Mouse (Mus musculus) liver, embryonic 14.5 days (tissue): ENCODE data around the gene Gdpd5. TPM values are rescaled to one million over a fixed set of nuclear protein-coding genes. Genes with fewer than 3 reads are reported as not detected.

Experiments
- ATAC-seq: fragments of 200-750 bp; cut with Nextera tagmentation; 2 replicates; pipeline ENCODE4 v1.8.0; 2017; ENCODE audit warnings: moderate number of reproducible peaks, mild to moderate bottlenecking, moderate library complexity; ENCODE audit not compliant: insufficient read depth
- DNase-seq, 3 experiments: peaks; one replicate each; pipeline ENCODE4 v3.0.0-alpha.2; 2012 to 2013; ENCODE audit warnings: low read depth in 3 of 3, low spot score in 3 of 3
- H3K27ac ChIP-seq: fragments of 300-500 bp; sonication (generic); 2 replicates; pipeline ENCODE4 v1.5.1; 2014; ENCODE audit warnings: moderate library complexity, mild to moderate bottlenecking, control low read depth, inconsistent platforms
- H3K27me3 ChIP-seq: fragments of 300-500 bp; sonication (generic); 2 replicates; pipeline ENCODE4 v1.6.1; 2014; ENCODE audit warnings: mild to moderate bottlenecking, low read length, moderate library complexity; ENCODE audit not compliant: control insufficient read depth, insufficient read depth
- H3K36me3 ChIP-seq: fragments of 300-500 bp; sonication (generic); replicated peaks from 2 replicates; pipeline ENCODE4 v1.6.1; 2014; ENCODE audit warnings: low read depth; ENCODE audit not compliant: control insufficient read depth, insufficient read depth
- H3K4me1 ChIP-seq, 2 experiments: fragments of 200-500 bp in 1 of 2; fragments of 300-500 bp in 1 of 2; sonication (generic) in 1 of 2; replicated peaks; 2 replicates each; pipeline ENCODE4 v1.6.1; 2012 to 2014; ENCODE audit warnings: antibody characterized with exemption in 1 of 2, inconsistent platforms in 1 of 2, low read length in 1 of 2; ENCODE audit not compliant: control insufficient read depth in 2 of 2, insufficient read depth in 2 of 2
- H3K4me2 ChIP-seq: fragments of 300-500 bp; sonication (generic); 2 replicates; pipeline ENCODE4 v1.6.1; 2014; ENCODE audit warnings: low read depth, mild to moderate bottlenecking, control low read depth, moderate library complexity
- H3K4me3 ChIP-seq, 2 experiments: fragments of 200-500 bp in 1 of 2; fragments of 300-500 bp in 1 of 2; sonication (generic) in 1 of 2; 2 replicates each; pipeline ENCODE4 v1.5.1; 2012 to 2014; ENCODE audit warnings: low read depth in 2 of 2, low read length in 2 of 2, mild to moderate bottlenecking in 2 of 2, control low read depth in 1 of 2, inconsistent platforms in 1 of 2, moderate library complexity in 1 of 2; ENCODE audit not compliant: insufficient read depth in 1 of 2
- H3K9ac ChIP-seq: fragments of 300-500 bp; sonication (generic); replicated peaks from 2 replicates; pipeline ENCODE4 v1.6.1; 2014; ENCODE audit warnings: mild to moderate bottlenecking, control low read depth, moderate library complexity
- H3K9me3 ChIP-seq: fragments of 300-500 bp; sonication (generic); 2 replicates; pipeline ENCODE4 v1.6.1; 2016; ENCODE audit warnings: low read length, mixed read lengths; ENCODE audit not compliant: control insufficient read depth
- CTCF ChIP-seq: IDR thresholded peaks from 2 replicates; pipeline ENCODE4 v1.5.1; 2016; ENCODE audit warnings: antibody characterized with exemption, low read depth, control low read depth
- EP300 ChIP-seq: IDR thresholded peaks from 2 replicates; pipeline ENCODE4 v1.6.1; 2016; ENCODE audit warnings: antibody characterized with exemption, low read depth
- WGBS: fragments of 180-500 bp; shearing (Covaris S2); extraction: QIAGEN DNeasy Blood & Tissue Kit; methylation state at CpG from one replicate; pipeline ENCODE4 v1.1.7; 2014; ENCODE audit not compliant: insufficient replicate concordance; 5-methylcytosine and 5-hydroxymethylcytosine counted together
- polyA plus RNA-seq, 2 experiments: library from polyadenylated mRNA; depleted of rRNA in 1 of 2; stranded (reverse) in 1 of 2; unstranded in 1 of 2; fragments of >200 nt; fragmentation: Nextera tagmentation in 1 of 2; extraction: Ambion mirVana in 1 of 2; gene quantifications; 2 replicates each; pipeline versions ENCODE4 v1.2.1 to v1.2.3; 2012 to 2014

Gdpd5 gene
- polyA plus RNA-seq, 2 experiments = 0.81 to 0.85 TPM

DNA sequence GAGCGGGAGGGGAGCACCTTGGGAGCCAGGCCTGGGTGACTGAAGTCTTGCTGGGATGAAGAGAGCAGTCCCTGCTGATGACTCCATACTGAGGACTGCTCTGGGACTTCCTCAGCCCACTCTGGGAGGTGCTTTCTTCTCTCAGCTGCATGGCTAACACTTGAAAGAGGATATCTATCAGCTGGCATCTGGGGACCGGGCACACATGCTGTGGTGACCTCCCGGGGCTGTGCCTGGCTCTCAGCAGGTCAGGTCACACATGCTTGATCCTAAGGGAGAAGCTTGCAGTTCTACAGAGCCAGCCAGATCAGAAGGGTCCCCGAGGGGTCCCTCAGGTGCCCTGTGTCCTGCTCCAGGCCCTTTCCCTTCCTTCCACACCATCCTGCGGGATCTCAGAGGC, 62.0 kb downstream of the Gdpd5 start:
- H3K4me1 ChIP-seq = no peaks in the 10 kb centered on the region
- H3K36me3 ChIP-seq = no peaks in the 10 kb centered on the region
- TF ChIP-seq EP300 (no peak), CTCF (no peak)
- H3K27ac ChIP-seq = no peak overlapping the region
- no peak overlapping the region for H3K9ac ChIP-seq
- no peaks in the 10 kb centered on the region for H3K9me3 ChIP-seq
- no peaks in the 10 kb centered on the region for H3K27me3 ChIP-seq
- no peak overlapping the region for H3K4me3 ChIP-seq
- 55% methylated on average over 5 of the region's 5 CpGs for WGBS
- DNase-seq (no peak), ATAC-seq (no peak)
- H3K4me2 ChIP-seq = no peak overlapping the region

DNA sequence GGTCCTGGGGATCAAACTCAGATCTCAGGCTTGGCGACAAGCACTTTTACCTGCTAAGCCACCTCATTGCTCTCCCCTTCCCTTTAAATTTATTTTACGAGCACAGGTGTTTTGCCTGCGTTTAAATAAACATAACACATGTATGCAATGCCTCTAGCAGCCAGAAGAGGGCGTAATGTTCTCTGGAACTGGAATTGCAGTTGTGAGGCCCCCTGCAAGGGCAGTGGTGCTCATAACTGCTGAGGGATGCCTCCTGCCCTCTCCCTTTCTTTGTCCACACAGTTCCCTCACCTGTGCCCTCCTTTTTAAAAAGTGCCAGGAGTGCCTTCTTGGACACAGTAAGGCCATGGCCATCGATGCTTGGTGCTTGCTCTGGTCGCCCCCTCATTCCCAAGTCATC, 62.8 kb downstream of the Gdpd5 start:
- TF ChIP-seq EP300 (no peak), CTCF (peak; percentile 74)
- no peak for ATAC-seq

DNA sequence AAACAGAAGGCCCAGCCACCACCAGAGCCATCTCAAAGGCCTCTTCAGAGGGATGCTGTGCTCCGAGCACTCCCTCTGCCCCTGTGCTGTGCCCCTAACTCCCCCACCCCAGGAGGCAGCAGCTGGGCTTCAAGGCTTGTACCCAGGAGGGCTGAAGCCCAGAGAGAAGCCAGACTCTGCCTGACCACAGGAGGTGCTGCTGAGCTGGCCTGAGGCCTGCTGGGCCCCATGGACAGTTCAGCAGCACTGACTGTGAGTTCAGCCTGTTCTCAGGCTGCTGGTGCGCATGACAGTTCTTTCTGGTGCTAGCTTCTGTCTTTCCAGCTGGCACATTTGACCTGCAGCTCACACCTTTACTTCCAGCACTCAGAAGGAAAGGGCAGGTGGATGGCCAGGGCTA, 64.6 kb downstream of the Gdpd5 start:
- Histone ChIP-seq H3K4me1 (no peaks in the 10 kb centered on the region), H3K4me3 (no peak overlapping the region), H3K27me3 (no peaks in the 10 kb centered on the region), H3K27ac (no peak overlapping the region), H3K4me2 (no peak overlapping the region), H3K9me3 (no peaks in the 10 kb centered on the region), H3K9ac (no peak overlapping the region), H3K36me3 (no peaks in the 10 kb centered on the region)
- TF ChIP-seq CTCF (peak; percentile 61), EP300 (no peak)
- no peak for ATAC-seq
- DNase-seq = no peak
- 71% methylated on average over 2 of the region's 2 CpGs for WGBS

More for the DNA sequence above, 62.8 kb downstream of the Gdpd5 start:
- 44% methylated on average over 6 of the region's 6 CpGs for WGBS
- Histone ChIP-seq H3K9ac (no peak overlapping the region), H3K4me1 (no peaks in the 10 kb centered on the region), H3K4me3 (no peak overlapping the region), H3K27ac (no peak overlapping the region), H3K27me3 (no peaks in the 10 kb centered on the region), H3K36me3 (no peaks in the 10 kb centered on the region), H3K4me2 (no peak overlapping the region), H3K9me3 (no peaks in the 10 kb centered on the region)
- no peak for DNase-seq

DNA sequence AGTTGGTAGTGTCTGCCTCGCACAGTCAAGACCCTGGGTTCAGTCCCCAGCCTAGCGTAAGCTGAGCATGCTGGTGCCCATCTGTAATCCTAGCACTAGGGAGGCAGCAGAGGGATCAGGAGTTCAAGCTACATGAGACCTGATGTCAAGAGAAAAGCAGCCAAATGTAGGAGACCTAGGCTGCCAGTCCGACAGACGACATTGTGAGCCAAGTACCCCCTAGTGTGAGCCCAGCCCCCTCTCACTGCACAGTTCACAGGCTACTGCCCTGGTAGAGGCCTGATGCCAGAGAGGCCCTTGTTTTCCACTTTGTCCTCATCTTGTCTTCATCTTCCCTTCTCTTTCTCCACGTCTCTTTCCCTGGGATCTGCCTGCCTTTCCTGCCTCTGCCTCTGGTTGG, 66.1 kb downstream of the Gdpd5 start:
- Histone ChIP-seq H3K9ac (no peak overlapping the region), H3K4me2 (no peak overlapping the region), H3K36me3 (no peaks in the 10 kb centered on the region), H3K27me3 (no peaks in the 10 kb centered on the region), H3K4me3 (no peak overlapping the region), H3K4me1 (no peaks in the 10 kb centered on the region), H3K27ac (no peak overlapping the region), H3K9me3 (no peaks in the 10 kb centered on the region)
- DNase-seq (no peak), ATAC-seq (no peak)
- WGBS = 45% methylated on average over 5 of the region's 5 CpGs
- TF ChIP-seq EP300 (no peak), CTCF (no peak)

DNA sequence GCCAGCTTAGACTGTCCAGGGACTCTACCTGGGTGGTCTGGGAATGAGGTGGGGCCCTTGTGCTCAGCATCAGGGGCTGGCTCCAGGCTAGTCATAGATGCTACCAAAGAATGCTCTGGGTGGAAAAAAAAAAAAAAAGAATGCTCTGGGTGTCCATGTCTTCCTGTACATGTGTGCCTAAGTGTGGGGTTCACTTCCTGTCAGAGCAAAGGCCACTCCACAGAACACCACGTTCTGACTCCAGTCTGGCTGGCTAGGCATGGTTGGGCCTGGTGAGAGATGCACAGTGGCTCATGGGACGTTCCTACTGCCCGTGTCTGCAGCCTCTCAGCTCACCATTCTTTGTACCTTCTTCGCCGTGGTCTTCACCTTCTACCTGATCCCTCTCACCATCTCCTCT, 67.4 kb downstream of the Gdpd5 start:
- ATAC-seq = no peak
- no peak for TF ChIP-seq EP300
- no peak for TF ChIP-seq CTCF

More for the DNA sequence above, 67.4 kb downstream of the Gdpd5 start:
- WGBS = 40% methylated on average over 5 of the region's 5 CpGs
- no peak overlapping the region for H3K4me3 ChIP-seq
- H3K27me3 ChIP-seq = no peaks in the 10 kb centered on the region
- H3K4me2 ChIP-seq = no peak overlapping the region
- no peaks in the 10 kb centered on the region for H3K36me3 ChIP-seq
- H3K9me3 ChIP-seq = no peaks in the 10 kb centered on the region
- no peak overlapping the region for H3K27ac ChIP-seq
- no peak overlapping the region for H3K9ac ChIP-seq
- H3K4me1 ChIP-seq = no peaks in the 10 kb centered on the region
- no peak for DNase-seq
